Mouse (Mus musculus) testis, adult 2 months (tissue): ENCODE measurements around the gene Kpna7. TPM values are rescaled to one million over a fixed set of nuclear protein-coding genes. Genes with fewer than 3 reads are reported as not detected.
"Not testable (repeated sequence)": the region's sequence is repeated elsewhere in the genome, so short reads cannot be mapped to it uniquely, and the experiment has no call there.

ENCODE experiments used
- H3K27ac ChIP-seq: fragments of 200-500 bp; 2 replicates; pipeline ENCODE4 v1.5.1; 2012; ENCODE audit warnings: low read depth, low read length; ENCODE audit not compliant: control insufficient read depth, insufficient read depth
- H3K27me3 ChIP-seq: fragments of 200-500 bp; 2 replicates; pipeline ENCODE4 v1.6.1; 2012; ENCODE audit warnings: mild to moderate bottlenecking, low read length, moderate library complexity; ENCODE audit not compliant: control insufficient read depth, insufficient read depth
- H3K36me3 ChIP-seq: fragments of 200-500 bp; 2 replicates; pipeline ENCODE4 v1.6.1; 2012; ENCODE audit warnings: mild to moderate bottlenecking, low read length; ENCODE audit not compliant: control insufficient read depth, insufficient read depth
- H3K4me1 ChIP-seq: fragments of 200-500 bp; 2 replicates; pipeline ENCODE4 v1.6.1; 2012; ENCODE audit warnings: low read length; ENCODE audit not compliant: control insufficient read depth, insufficient read depth
- H3K4me3 ChIP-seq: fragments of 200-500 bp; 2 replicates; pipeline ENCODE4 v1.5.1; 2012; ENCODE audit warnings: low read depth, mild to moderate bottlenecking, low read length, moderate library complexity, mixed read lengths; ENCODE audit not compliant: control insufficient read depth
- CTCF ChIP-seq: fragments of 200-500 bp; IDR thresholded peaks from 2 replicates; pipeline ENCODE4 v1.5.1; 2012; ENCODE audit warnings: low read depth, mild to moderate bottlenecking, inconsistent platforms, low read length, moderate library complexity; ENCODE audit not compliant: control insufficient read depth, insufficient read depth, insufficient replicate concordance
- POLR2A ChIP-seq: fragments of 200-500 bp; IDR thresholded peaks from 2 replicates; pipeline ENCODE4 v1.6.1; 2012; ENCODE audit warnings: low read depth, mild to moderate bottlenecking, inconsistent platforms, low read length, moderate library complexity; ENCODE audit not compliant: control insufficient read depth
- polyA plus RNA-seq: library from polyadenylated mRNA; depleted of rRNA; stranded (reverse); fragments of >200 nt; gene quantifications from 2 replicates; pipeline ENCODE4 v1.2.3, GENCODE M21; 2012

Kpna7 gene
- polyA plus RNA-seq, 1 experiment, result 4.4 TPM

DNA sequence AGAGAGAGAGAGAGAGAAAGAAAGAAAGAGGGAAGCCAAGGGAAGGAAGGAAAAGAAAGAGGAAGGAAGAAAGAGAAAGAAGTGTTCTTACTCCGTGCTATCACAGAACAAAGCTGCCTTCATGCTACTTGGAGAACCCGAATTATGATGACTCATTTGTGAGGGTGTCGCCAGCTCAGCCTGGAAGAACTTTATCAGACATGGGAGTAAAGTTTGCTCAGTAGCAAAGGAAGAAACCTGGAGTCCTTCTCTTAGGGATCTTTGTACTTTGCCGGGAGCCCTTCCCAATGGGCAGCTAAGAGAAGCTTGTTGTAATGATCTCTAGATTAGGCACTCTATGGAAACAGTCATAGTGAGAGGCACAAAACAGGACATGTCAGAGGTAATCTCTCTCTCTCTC, 18.9 kb upstream of the Kpna7 start:
- Histone ChIP-seq H3K27me3 (no peaks in the 10 kb centered on the region), H3K27ac (no peak overlapping the region), H3K36me3 (peaks cover 1% of the 10 kb centered on the region; the same call in 1 of the 2 replicates), H3K4me3 (no peak overlapping the region), H3K4me1 (no peaks in the 10 kb centered on the region)
- TF ChIP-seq POLR2A (no peak), CTCF (no peak)

DNA sequence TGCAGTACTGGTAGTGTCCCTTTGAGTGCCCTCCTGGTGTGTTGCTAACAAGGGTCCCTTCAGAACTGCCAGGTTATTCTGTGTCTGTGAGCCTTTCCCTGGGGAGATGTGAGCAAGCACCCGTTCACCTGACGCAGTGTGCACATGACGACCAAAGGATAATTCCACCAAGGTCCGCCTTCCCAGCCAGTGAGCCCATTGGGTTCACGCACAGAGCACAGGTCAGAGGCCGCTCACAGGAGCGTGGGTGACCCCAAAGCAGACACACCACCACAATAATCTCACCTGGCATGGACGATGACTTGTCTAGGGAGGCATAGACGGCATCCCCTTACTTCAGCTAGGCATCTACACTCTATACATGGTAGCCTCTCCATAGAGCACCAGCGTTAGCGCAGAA, 17.6 kb upstream of the Kpna7 start:
- not testable (repeated sequence) for H3K36me3 ChIP-seq, H3K27me3 ChIP-seq, H3K27ac ChIP-seq

DNA sequence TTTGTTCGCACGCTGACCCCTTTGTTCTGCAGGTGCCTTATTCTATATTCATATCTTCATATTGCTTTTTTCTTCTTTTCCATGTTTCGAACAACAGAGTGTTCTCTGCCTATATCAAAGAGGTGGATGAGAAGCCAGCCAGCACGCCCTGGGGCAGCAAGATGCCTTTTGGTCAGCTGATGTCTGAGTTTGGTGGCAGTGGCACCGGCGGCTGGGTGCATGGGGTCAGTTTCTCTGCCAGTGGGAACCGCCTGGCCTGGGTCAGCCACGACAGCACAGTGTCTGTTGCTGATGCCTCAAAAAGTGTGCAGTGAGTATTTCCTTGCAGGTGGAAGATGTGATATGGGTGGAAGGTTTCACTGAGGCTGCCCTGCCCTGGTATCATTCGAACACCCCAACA, 17.1 kb upstream of the Kpna7 start:
- no peak overlapping the region for H3K27ac ChIP-seq
- TF ChIP-seq CTCF, result no peak
- no peak for TF ChIP-seq POLR2A
- H3K4me1 ChIP-seq, result no peaks in the 10 kb centered on the region
- H3K4me3 ChIP-seq, result no peak overlapping the region
- no peaks in the 10 kb centered on the region for H3K27me3 ChIP-seq
- H3K36me3 ChIP-seq, result peaks cover 3% of the 10 kb centered on the region; the same call in 1 of the 2 replicates

More for the DNA sequence above, 17.6 kb upstream of the Kpna7 start:
- H3K4me3 ChIP-seq, H3K4me1 ChIP-seq: not testable (repeated sequence)

DNA sequence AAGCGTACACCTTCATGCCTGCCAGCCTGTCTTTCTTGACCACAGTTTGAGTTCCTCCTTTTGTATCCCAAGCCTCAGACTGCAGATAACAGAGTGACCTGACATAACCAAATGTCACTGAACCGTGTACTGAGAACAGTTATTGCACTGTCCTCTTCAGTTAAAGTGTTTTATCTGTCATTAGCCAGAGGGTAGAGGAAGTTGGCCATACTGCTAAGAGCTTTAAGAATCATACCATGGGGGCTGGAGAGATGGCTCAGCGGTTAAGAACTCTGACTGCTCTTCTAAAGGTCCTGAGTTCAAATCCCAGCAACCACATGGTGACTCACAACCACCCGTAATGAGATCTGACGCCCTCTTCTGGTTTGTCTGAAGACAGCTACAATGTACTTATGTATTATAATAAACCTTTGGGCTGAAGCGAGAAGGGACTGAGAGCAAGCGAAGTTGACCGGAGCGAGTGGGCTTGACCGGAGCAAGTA, 14.6 kb upstream of the Kpna7 start:
- TF ChIP-seq POLR2A (no peak), CTCF (no peak)
- Histone ChIP-seq H3K27me3 (no peaks in the 10 kb centered on the region), H3K36me3 (peaks cover 7% of the 10 kb centered on the region), H3K27ac (no peak overlapping the region), H3K4me1 (no peaks in the 10 kb centered on the region), H3K4me3 (no peak overlapping the region)

DNA sequence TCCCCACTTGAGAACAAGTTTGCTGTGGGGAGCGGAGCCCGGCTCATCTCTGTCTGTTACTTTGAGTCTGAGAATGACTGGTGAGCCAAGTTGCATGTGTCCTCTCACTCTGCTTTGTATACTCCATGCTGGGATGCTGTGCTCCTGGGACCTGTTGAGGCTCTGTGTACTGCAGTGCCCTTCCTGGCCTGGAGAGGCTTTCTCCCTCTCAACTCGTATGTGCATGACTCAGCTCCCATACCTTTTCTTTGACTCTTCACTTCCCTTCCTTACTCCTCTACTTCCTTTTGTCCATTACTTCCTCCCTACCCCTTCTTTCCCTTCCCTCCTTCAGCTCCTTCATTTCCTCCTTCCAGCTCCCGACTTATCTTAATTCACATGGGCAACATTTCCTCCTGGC, 12.4 kb upstream of the Kpna7 start:
- Histone ChIP-seq H3K4me1 (no peaks in the 10 kb centered on the region), H3K36me3 (peaks cover 9% of the 10 kb centered on the region), H3K27me3 (no peaks in the 10 kb centered on the region), H3K4me3 (no peak overlapping the region), H3K27ac (no peak overlapping the region)
- TF ChIP-seq POLR2A (no peak), CTCF (no peak)

DNA sequence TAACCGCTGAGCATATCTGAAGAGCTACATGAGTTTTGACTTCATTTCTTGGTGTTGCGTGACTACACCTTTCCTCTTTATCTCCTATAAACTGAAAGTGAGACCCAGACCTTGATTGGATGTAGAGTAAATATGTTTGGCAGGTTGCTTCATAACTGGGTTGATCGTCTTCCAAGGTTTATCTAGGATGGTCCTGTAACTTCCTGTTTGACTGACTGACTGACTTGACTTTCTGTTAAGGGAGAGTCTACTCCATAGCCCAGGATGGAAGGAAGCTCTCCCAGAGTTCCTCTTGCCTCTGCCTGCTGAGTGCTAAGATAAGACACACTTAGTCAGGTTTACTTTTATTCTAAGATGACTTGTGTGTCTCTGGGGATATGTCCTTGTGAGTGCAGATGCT, 6.0 kb upstream of the Kpna7 start:
- Histone ChIP-seq H3K36me3 (peaks cover 5% of the 10 kb centered on the region), H3K4me3 (no peak overlapping the region), H3K27me3 (no peaks in the 10 kb centered on the region), H3K4me1 (peaks cover 2% of the 10 kb centered on the region), H3K27ac (no peak overlapping the region)
- TF ChIP-seq POLR2A (no peak), CTCF (no peak)

DNA sequence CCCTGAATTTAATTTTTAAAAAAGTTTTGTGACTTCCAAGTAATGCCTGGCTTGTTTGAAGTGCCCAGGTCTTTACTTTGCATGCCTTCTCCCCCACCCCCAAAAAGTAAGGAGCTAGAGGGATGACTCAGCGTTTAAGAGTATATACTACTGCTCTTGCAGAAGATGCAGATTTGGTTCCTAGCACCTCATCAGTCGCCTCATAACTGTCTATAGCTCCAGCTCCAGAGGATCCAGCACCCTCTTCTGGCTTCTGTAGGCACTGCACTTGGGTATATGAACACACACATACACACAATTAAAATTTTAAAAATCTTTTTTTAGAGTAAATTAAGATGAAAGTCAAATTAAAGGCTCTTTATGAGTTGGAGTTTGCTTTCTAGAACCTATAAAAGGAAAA, 4.4 kb upstream of the Kpna7 start:
- H3K4me3 ChIP-seq, result no peak overlapping the region
- no peak for TF ChIP-seq POLR2A
- no peak for TF ChIP-seq CTCF
- H3K36me3 ChIP-seq, result peaks cover 3% of the 10 kb centered on the region
- no peak overlapping the region for H3K27ac ChIP-seq
- no peaks in the 10 kb centered on the region for H3K27me3 ChIP-seq
- peaks cover 5% of the 10 kb centered on the region for H3K4me1 ChIP-seq

DNA sequence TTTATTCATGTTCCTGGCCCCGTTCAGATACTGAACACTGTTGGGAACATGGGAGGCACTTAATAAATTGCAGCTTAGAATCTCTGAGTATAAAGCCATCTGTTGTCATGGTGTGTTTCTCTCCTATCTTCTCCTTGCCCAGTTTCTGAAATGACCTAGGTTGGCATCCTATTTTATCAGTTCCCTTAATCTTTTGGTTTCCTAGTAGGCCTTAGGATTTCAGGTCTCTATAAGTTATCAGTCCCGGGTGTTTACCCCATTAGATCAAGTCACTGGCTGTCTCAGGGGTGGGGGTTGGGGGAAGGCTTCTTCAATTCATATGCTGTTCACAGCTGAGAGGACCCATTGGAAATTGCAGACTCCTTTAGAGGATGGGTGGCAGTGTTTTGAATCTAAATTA, 992 bp upstream of the Kpna7 start:
- no peaks in the 10 kb centered on the region for H3K27me3 ChIP-seq
- peak overlapping the region; percentile 6; the same call in 1 of the 2 replicates for H3K27ac ChIP-seq
- H3K4me3 ChIP-seq, result peak overlapping the region; percentile 99; the same call in 1 of the 2 replicates
- no peaks in the 10 kb centered on the region for H3K36me3 ChIP-seq
- peaks cover 5% of the 10 kb centered on the region for H3K4me1 ChIP-seq
- TF ChIP-seq CTCF (no peak), POLR2A (no peak)

DNA sequence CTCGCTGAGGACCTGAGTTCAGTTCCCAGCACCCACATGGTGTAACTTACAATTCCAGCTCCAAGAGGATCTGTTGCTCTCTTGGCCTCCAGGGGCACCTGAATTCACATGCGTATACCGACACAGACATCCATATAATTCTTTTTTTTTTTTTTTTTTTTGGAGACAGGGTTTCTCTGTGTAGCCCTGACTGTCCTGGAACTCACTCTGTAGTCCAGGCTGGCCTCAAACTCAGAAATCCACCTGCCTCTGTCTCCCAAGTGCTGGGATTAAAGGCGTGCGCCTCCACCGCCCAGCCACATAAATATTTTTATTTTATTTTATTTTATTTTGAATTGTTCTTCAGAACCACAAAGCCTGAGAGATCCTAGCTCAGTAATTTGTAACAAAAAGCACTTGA, 629 bp downstream of the Kpna7 start:
- H3K27ac ChIP-seq, result peak overlapping the region; percentile 96
- not testable (repeated sequence) for H3K4me1 ChIP-seq, H3K36me3 ChIP-seq, H3K27me3 ChIP-seq
- peak overlapping the region; percentile 99 for H3K4me3 ChIP-seq
